Mouse (Mus musculus) C2C12 (cell line): ENCODE data around the gene Otulin. TPM values are rescaled to one million over a fixed set of nuclear protein-coding genes. Genes with fewer than 3 reads are reported as not detected.
A peak's percentile ranks its signal among the peaks of the same experiment; 100 is the strongest.

Experiments used
- H3K27me3 ChIP-seq: one replicate; pipeline ENCODE4 v1.6.1; 2011; ENCODE audit not compliant: control insufficient read depth, insufficient read depth, insufficient read length
- H3K36me3 ChIP-seq: one replicate; pipeline ENCODE4 v1.6.1; 2011; ENCODE audit not compliant: control insufficient read depth, insufficient read depth
- H3K4me3 ChIP-seq: one replicate; pipeline ENCODE4 v1.5.1; 2011; ENCODE audit warnings: mild to moderate bottlenecking, control low read depth; ENCODE audit not compliant: poor library complexity, insufficient read depth, severe bottlenecking
- H3K79me2 ChIP-seq: one replicate; pipeline ENCODE4 v1.6.1; 2011; ENCODE audit not compliant: control insufficient read depth, insufficient read depth
- H3K79me3 ChIP-seq: one replicate; pipeline ENCODE4 v1.6.1; 2011; ENCODE audit warnings: low read depth, control low read depth
- H3ac ChIP-seq: one replicate; pipeline ENCODE3; 2011; ENCODE audit warnings: low read depth; ENCODE audit not compliant: control insufficient read depth, insufficient read length
- CEBPB ChIP-seq: IDR thresholded peaks from one replicate; pipeline ENCODE4 v1.6.1; 2011; ENCODE audit warnings: low read depth, mild to moderate bottlenecking, control low read depth, moderate library complexity
- CTCF ChIP-seq: IDR thresholded peaks from one replicate; pipeline ENCODE4 v1.5.1; 2011; ENCODE audit not compliant: control insufficient read depth, insufficient read depth, insufficient read length
- FOSL1 ChIP-seq: IDR thresholded peaks from one replicate; pipeline ENCODE4 v1.8.0; 2011; ENCODE audit warnings: mild to moderate bottlenecking, low read length; ENCODE audit not compliant: poor library complexity, insufficient read depth, severe bottlenecking
- MAX ChIP-seq: IDR thresholded peaks from one replicate; pipeline ENCODE4 v1.6.1; 2011; ENCODE audit warnings: mild to moderate bottlenecking, control low read depth
- MYOD1 ChIP-seq: IDR thresholded peaks from one replicate; pipeline ENCODE4 v1.6.1; 2011; ENCODE audit warnings: low read depth; ENCODE audit not compliant: control insufficient read depth, insufficient read length
- MYOG ChIP-seq: IDR thresholded peaks from one replicate; pipeline ENCODE4 v1.6.1; 2011; ENCODE audit not compliant: control insufficient read depth, insufficient read length; ENCODE audit errors: extremely low read depth
- USF1 ChIP-seq: IDR thresholded peaks from one replicate; pipeline ENCODE4 v1.6.1; 2011; ENCODE audit warnings: low read depth, mild to moderate bottlenecking, control low read depth, moderate library complexity
- polyA plus RNA-seq: library from polyadenylated mRNA; unstranded; fragments of >200 nt; fragmentation: generic; extraction: Trizol; gene quantifications from one replicate; pipeline ENCODE4 v1.2.1, GENCODE M21; 2012; ENCODE audit warnings: missing spikeins

Gene Otulin
- polyA plus RNA-seq, 1 experiment, result 48.8 TPM

- TF ChIP-seq USF1, result no peak
- no peak for TF ChIP-seq MYOD1
- TF ChIP-seq CEBPB, result no peak
- TF ChIP-seq CTCF, result no peak
- TF ChIP-seq FOSL1, result no peak
- TF ChIP-seq MAX, result no peak
- TF ChIP-seq MYOG, result no peak
These were observed 94.3 kb downstream of the Otulin start for GRCm38 (mm10) chr15:27536186-27536585.

GRCm38 (mm10) chr15:27535681-27536080 is 94.8 kb downstream of the Otulin start:
- no peak overlapping the region for H3K4me3 ChIP-seq
- H3K79me3 ChIP-seq, result peaks cover 98% of the 10 kb centered on the region
- H3K79me2 ChIP-seq, result peaks cover 100% of the 10 kb centered on the region
- TF ChIP-seq MAX, result no peak
- no peak for TF ChIP-seq FOSL1
- no peak for TF ChIP-seq USF1
- no peak for TF ChIP-seq MYOD1
- TF ChIP-seq CTCF, result no peak
- no peak for TF ChIP-seq CEBPB
- no peak for TF ChIP-seq MYOG
- H3ac ChIP-seq, result no peak overlapping the region
- H3K36me3 ChIP-seq, result peaks cover 49% of the 10 kb centered on the region
- H3K27me3 ChIP-seq, result no peaks in the 10 kb centered on the region

More at GRCm38 (mm10) chr15:27536186-27536585, 94.3 kb downstream of the Otulin start:
- H3K79me2 ChIP-seq, result peaks cover 100% of the 10 kb centered on the region
- H3ac ChIP-seq, result no peak overlapping the region
- peaks cover 49% of the 10 kb centered on the region for H3K36me3 ChIP-seq
- H3K79me3 ChIP-seq, result peaks cover 98% of the 10 kb centered on the region
- H3K4me3 ChIP-seq, result no peak overlapping the region
- no peaks in the 10 kb centered on the region for H3K27me3 ChIP-seq

- H3K79me3 ChIP-seq, result peaks cover 86% of the 10 kb centered on the region
- peaks cover 43% of the 10 kb centered on the region for H3K36me3 ChIP-seq
- no peak for TF ChIP-seq CTCF
- TF ChIP-seq USF1, result no peak
- TF ChIP-seq FOSL1, result no peak
- TF ChIP-seq MYOG, result no peak
- no peak for TF ChIP-seq CEBPB
- TF ChIP-seq MYOD1, result no peak
- TF ChIP-seq MAX, result no peak
- H3K79me2 ChIP-seq, result peaks cover 99% of the 10 kb centered on the region
- no peaks in the 10 kb centered on the region for H3K27me3 ChIP-seq
- H3ac ChIP-seq, result no peak overlapping the region
- no peak overlapping the region for H3K4me3 ChIP-seq
These were observed 97.5 kb downstream of the Otulin start for GRCm38 (mm10) chr15:27533036-27533435.

GRCm38 (mm10) chr15:27530023-27530422 is 100.5 kb downstream of the Otulin start:
- Histone ChIP-seq H3K79me2 (peaks cover 99% of the 10 kb centered on the region), H3K4me3 (no peak overlapping the region), H3K27me3 (no peaks in the 10 kb centered on the region), H3ac (peak overlapping the region; percentile 27), H3K79me3 (peaks cover 85% of the 10 kb centered on the region), H3K36me3 (peaks cover 48% of the 10 kb centered on the region)
- no peak for TF ChIP-seq USF1
- TF ChIP-seq MYOG, result no peak
- TF ChIP-seq MYOD1, result peak; percentile 96
- TF ChIP-seq CTCF, result no peak
- TF ChIP-seq MAX, result peak; percentile 66
- peak; percentile 37 for TF ChIP-seq FOSL1
- TF ChIP-seq CEBPB, result peak; percentile 8

- H3K79me2 ChIP-seq, result peaks cover 99% of the 10 kb centered on the region
- TF ChIP-seq FOSL1, result no peak
- no peak for TF ChIP-seq USF1
- no peak for TF ChIP-seq CEBPB
- no peak for TF ChIP-seq MYOD1
- TF ChIP-seq MYOG, result no peak
- TF ChIP-seq CTCF, result no peak
- no peak for TF ChIP-seq MAX
These were observed 101.6 kb downstream of the Otulin start for GRCm38 (mm10) chr15:27528896-27529295.

More at GRCm38 (mm10) chr15:27528896-27529295, 101.6 kb downstream of the Otulin start:
- Histone ChIP-seq H3K36me3 (peaks cover 59% of the 10 kb centered on the region), H3ac (no peak overlapping the region), H3K79me3 (peaks cover 85% of the 10 kb centered on the region), H3K27me3 (no peaks in the 10 kb centered on the region), H3K4me3 (no peak overlapping the region)
